Mouse (Mus musculus) lung, adult 2 months (tissue): ENCODE data around the gene Ccnt1. TPM values are rescaled to one million over a fixed set of nuclear protein-coding genes. Genes with fewer than 3 reads are reported as not detected.
"Not testable (repeated sequence)": the region's sequence is repeated elsewhere in the genome, so short reads cannot be mapped to it uniquely, and the experiment has no call there.

Source experiments
- DNase-seq: peaks from one replicate; pipeline ENCODE4 v3.0.0; 2022
- H3K4me1 ChIP-seq: fragments of 200-500 bp; 2 replicates; pipeline ENCODE4 v1.6.1; 2011; ENCODE audit warnings: low read length; ENCODE audit not compliant: control insufficient read depth, insufficient read depth
- H3K4me3 ChIP-seq: fragments of 200-500 bp; replicated peaks from 2 replicates; pipeline ENCODE3; 2011; ENCODE audit warnings: low read depth, mild to moderate bottlenecking, control low read depth, low read length; ENCODE audit errors: extremely low read depth
- CTCF ChIP-seq: fragments of 200-500 bp; IDR thresholded peaks from 2 replicates; pipeline ENCODE4 v1.5.1; 2011; ENCODE audit warnings: mild to moderate bottlenecking, low read length, control low read depth; ENCODE audit not compliant: insufficient read depth
- POLR2A ChIP-seq: fragments of 200-500 bp; IDR thresholded peaks from 2 replicates; pipeline ENCODE4 v1.6.1; 2011; ENCODE audit warnings: low read depth, mild to moderate bottlenecking, control low read depth, low read length, borderline replicate concordance; ENCODE audit errors: extremely low read depth
- WGBS: fragments of 180-500 bp; shearing (Covaris S2); methylation state at CpG from one replicate; pipeline ENCODE4 v1.1.7; 2018; 5-methylcytosine and 5-hydroxymethylcytosine counted together
- polyA plus RNA-seq: library from polyadenylated mRNA; depleted of rRNA; stranded (reverse); fragments of >200 nt; gene quantifications from 2 replicates; pipeline ENCODE4 v1.2.3, GENCODE M21; 2012

The Ccnt1 gene
- polyA plus RNA-seq, 1 experiment, result 13.0 TPM

- TF ChIP-seq CTCF (no peak), POLR2A (no peak)
- DNase-seq, result no peak
- Histone ChIP-seq H3K4me3 (no peak overlapping the region), H3K4me1 (no peaks in the 10 kb centered on the region; the same call in 1 of the 2 replicates)
- WGBS, result 84% methylated on average over 12 of the region's 12 CpGs
Observed at GRCm38 (mm10) chr15:98600036-98600709, 29.4 kb upstream of the Ccnt1 start.

DNA sequence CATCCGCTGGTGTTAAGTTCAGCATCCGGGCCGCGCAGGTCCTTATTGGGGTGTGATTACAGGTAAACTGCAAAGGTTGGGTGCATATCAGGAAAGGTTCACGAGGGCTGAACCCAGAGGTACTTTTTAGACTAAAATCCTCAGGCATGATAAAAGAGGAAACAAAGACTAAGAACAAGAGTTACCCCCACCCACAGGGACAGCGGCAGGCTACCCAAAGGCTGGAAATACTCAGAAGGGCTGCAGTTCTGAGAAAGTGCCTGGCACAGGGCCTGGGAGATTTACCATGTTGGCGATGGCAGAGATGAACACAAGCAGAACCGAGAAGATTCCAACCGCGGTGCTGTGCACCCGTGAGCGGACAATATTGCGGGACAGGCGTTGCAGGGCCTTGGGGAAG lies 25.9 kb upstream of the Ccnt1 start:
- 92% methylated on average over 14 of the region's 14 CpGs for WGBS
- no peak overlapping the region for H3K4me3 ChIP-seq
- TF ChIP-seq POLR2A (no peak), CTCF (no peak)
- no peak for DNase-seq
- H3K4me1 ChIP-seq, result no peaks in the 10 kb centered on the region

- Histone ChIP-seq H3K4me1 (no peaks in the 10 kb centered on the region), H3K4me3 (no peak overlapping the region)
- WGBS, result 90% methylated on average over 5 of the region's 5 CpGs
- TF ChIP-seq POLR2A, result no peak
- TF ChIP-seq CTCF, result no peak
- DNase-seq, result no peak
Observed at GRCm38 (mm10) chr15:98595049-98595448, 24.3 kb upstream of the Ccnt1 start.

DNA sequence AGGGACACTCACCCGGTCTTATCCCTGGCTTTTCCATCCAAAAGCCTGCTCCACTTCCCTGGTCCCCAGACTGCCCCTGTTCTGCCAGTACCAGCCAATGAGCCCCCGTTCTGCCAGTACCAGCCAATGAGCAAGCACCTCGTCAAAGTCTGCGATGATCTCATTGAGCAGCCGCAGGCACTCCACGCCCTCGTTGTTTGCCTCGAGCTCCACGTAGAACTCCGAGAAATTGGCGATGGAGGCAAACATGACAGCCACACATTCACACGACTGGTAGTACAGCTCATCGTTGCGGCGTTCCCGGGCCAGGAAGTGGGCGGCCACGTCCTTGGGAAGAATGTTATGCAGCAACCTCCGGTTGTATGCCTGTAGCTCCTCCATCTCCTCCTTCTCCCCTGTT lies 23.5 kb upstream of the Ccnt1 start:
- TF ChIP-seq POLR2A (no peak), CTCF (no peak)
- 74% methylated on average over 19 of the region's 19 CpGs for WGBS
- no peaks in the 10 kb centered on the region for H3K4me1 ChIP-seq

DNA sequence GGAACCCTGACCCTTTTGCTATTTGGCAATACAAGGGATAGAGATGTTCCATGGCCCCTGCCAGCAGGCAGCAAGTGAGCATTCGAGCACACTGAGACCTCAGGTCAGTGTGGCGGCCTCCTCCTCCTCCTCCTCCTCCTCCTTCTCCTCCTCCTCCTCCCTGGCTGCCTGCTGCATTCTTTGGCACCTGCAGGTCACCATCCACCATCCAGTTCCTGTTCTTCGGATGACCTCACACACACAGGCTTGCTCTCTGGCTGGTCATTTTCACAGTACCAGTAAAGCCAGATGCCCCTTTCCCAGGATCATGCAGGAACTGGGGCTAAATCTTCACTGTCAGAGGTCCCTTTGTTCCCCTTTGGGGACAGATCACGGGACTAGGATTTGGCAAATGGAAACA lies 20.7 kb upstream of the Ccnt1 start:
- 62% methylated on average over 4 of the region's 4 CpGs for WGBS
- Histone ChIP-seq H3K4me3 (no peak overlapping the region), H3K4me1 (no peaks in the 10 kb centered on the region)
- DNase-seq, result no peak
- TF ChIP-seq CTCF (no peak), POLR2A (no peak)

More for the DNA sequence above, 23.5 kb upstream of the Ccnt1 start:
- no peak overlapping the region for H3K4me3 ChIP-seq
- no peak for DNase-seq

GRCm38 (mm10) chr15:98589640-98590336 lies 19.1 kb upstream of the Ccnt1 start:
- WGBS, result 60% methylated on average over 7 of the region's 7 CpGs
- no peak overlapping the region for H3K4me3 ChIP-seq
- no peak for TF ChIP-seq CTCF
- no peaks in the 10 kb centered on the region for H3K4me1 ChIP-seq
- no peak for DNase-seq

DNA sequence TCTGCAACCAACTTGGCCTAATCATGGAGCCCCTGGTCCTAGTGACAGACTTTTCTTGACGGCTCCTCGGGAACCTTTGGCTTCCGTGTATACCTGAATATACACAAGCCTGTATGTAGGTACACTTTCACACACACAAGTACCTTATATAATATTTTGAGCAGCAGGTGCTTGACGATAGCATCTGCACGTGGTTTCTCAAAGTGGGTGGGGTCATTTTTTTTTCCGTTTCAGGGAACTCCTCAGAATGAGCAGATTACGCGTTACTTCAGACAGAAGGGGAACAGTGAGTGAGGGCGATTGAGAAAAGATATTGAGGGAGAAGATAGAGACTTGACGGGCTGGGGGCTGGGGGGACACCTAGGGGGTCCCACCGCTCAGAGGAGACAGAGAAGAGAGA lies 17.0 kb upstream of the Ccnt1 start:
- WGBS, result 67% methylated on average over 11 of the region's 11 CpGs
- DNase-seq, result no peak
- H3K4me3 ChIP-seq, result no peak overlapping the region
- TF ChIP-seq POLR2A (no peak), CTCF (no peak)
- H3K4me1 ChIP-seq, result no peaks in the 10 kb centered on the region

DNA sequence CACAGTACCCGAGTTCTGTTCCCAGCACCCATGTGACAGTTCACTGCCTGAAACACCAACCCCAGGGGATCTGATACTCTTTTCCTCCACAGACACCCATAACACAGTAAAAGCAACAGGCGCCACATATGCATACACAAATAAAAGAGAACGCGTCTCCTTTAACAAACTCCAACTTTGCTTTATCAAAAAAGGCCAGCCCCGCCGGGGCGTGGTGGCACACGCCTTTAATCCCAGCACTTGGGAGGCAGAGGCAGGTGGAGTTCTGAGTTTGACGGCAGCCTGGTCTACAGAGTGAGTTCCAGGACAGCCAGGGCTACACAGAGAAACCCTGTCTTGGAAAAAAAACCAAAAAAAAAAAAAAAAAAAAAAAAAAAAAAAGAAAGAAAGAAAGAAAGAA lies 15.4 kb upstream of the Ccnt1 start:
- not testable (repeated sequence) for H3K4me3 ChIP-seq, H3K4me1 ChIP-seq, DNase-seq
- WGBS, result 64% methylated on average over 9 of the region's 9 CpGs

- Histone ChIP-seq H3K4me3 (no peak overlapping the region), H3K4me1 (no peaks in the 10 kb centered on the region)
- no peak for DNase-seq
- WGBS, result 38% methylated on average over 7 of the region's 7 CpGs
- TF ChIP-seq POLR2A, result no peak
- no peak for TF ChIP-seq CTCF
Observed at GRCm38 (mm10) chr15:98585421-98585820, 14.7 kb upstream of the Ccnt1 start.

DNA sequence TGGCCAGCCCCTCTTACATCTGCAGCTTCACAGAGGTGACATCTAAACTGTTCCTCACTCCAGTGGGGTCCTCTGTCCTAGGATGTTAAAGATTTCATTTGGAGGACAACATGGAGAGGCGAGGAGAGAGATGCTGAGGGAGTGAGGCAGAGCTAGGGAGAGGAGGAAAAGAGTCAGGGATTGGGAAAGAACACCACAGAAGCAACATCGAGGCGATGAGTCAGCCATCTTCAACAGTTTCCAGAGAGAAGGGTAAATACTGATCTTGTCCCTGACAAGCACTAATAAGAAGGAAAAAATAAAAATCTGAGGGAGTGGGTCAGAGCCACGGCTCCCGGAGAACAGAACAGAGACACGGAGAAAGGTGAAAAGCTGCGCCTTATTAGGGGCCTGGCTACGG lies 12.3 kb upstream of the Ccnt1 start:
- Histone ChIP-seq H3K4me3 (no peak overlapping the region), H3K4me1 (no peaks in the 10 kb centered on the region)
- no peak for TF ChIP-seq CTCF
- no peak for TF ChIP-seq POLR2A
- DNase-seq, result no peak
- whole genome bisulfite sequencing, result 66% methylated on average over 8 of the region's 8 CpGs
